Mouse (Mus musculus) liver, embryonic 11.5 days (tissue): ENCODE results near the gene Arhgap24. TPM values are rescaled to one million over a fixed set of nuclear protein-coding genes. Genes with fewer than 3 reads are reported as not detected.

Source experiments
- ATAC-seq: fragments of 200-750 bp; cut with Nextera tagmentation; replicated peaks from 2 replicates; pipeline ENCODE4 v1.8.0; 2017; ENCODE audit warnings: moderate number of reproducible peaks, mild to moderate bottlenecking, moderate TSS enrichment, moderate library complexity; ENCODE audit not compliant: low FRiP score
- DNase-seq: peaks from one replicate; pipeline ENCODE4 v3.0.0-alpha.2; 2017; ENCODE audit warnings: low spot score
- H3K27ac ChIP-seq: fragments of 300-500 bp; sonication (generic); 2 replicates; pipeline ENCODE4 v1.5.1; 2014; ENCODE audit warnings: mild to moderate bottlenecking, low read depth, low read length, control low read depth
- H3K27me3 ChIP-seq: fragments of 300-500 bp; sonication (generic); replicated peaks from 2 replicates; pipeline ENCODE4 v1.6.1; 2014; ENCODE audit warnings: low read length, mixed read lengths; ENCODE audit not compliant: control insufficient read depth, insufficient read depth
- H3K36me3 ChIP-seq: fragments of 300-500 bp; sonication (generic); 2 replicates; pipeline ENCODE4 v1.6.1; 2014; ENCODE audit warnings: mild to moderate bottlenecking, low read length, moderate library complexity, mixed read lengths; ENCODE audit not compliant: control insufficient read depth, insufficient read depth
- H3K4me1 ChIP-seq: fragments of 300-500 bp; sonication (generic); replicated peaks from 2 replicates; pipeline ENCODE4 v1.6.1; 2014; ENCODE audit warnings: low read length, mixed read lengths; ENCODE audit not compliant: control insufficient read depth, insufficient read depth
- H3K4me2 ChIP-seq: fragments of 300-500 bp; sonication (generic); 2 replicates; pipeline ENCODE4 v1.6.1; 2014; ENCODE audit warnings: mild to moderate bottlenecking, control low read depth, moderate library complexity
- H3K4me3 ChIP-seq: fragments of 300-500 bp; sonication (generic); 2 replicates; pipeline ENCODE4 v1.5.1; 2014; ENCODE audit warnings: low read depth, low read length, control low read depth
- H3K9ac ChIP-seq: fragments of 300-500 bp; sonication (generic); 2 replicates; pipeline ENCODE4 v1.6.1; 2014; ENCODE audit warnings: low read depth, low read length, control low read depth
- H3K9me3 ChIP-seq: fragments of 300-500 bp; sonication (generic); 2 replicates; pipeline ENCODE4 v1.6.1; 2016; ENCODE audit warnings: low read length, inconsistent platforms, mixed read lengths; ENCODE audit not compliant: control insufficient read depth
- WGBS: fragments of 180-500 bp; shearing (Covaris S2); extraction: QIAGEN DNeasy Blood & Tissue Kit; methylation state at CpG from one replicate; pipeline ENCODE4 v1.1.7; 2014; 5-methylcytosine and 5-hydroxymethylcytosine counted together
- polyA plus RNA-seq: library from polyadenylated mRNA; unstranded; fragments of >200 nt; fragmentation: Nextera tagmentation; extraction: Ambion mirVana; gene quantifications from 2 replicates; pipeline ENCODE4 v1.2.1, GENCODE M21; 2014

Arhgap24 gene
- polyA plus RNA-seq, 1 experiment from 2014 or later, result 5.3 TPM

- WGBS, result 55% methylated on average over 3 of the region's 3 CpGs
- DNase-seq, result no peak
Measured at GRCm38 (mm10) chr5:102550211-102550610, 69.0 kb downstream of the Arhgap24 start.

GRCm38 (mm10) chr5:102550870-102551637 lies 69.9 kb downstream of the Arhgap24 start:
- ATAC-seq (no peak), DNase-seq (no peak)
- H3K9ac ChIP-seq, result no peak overlapping the region
- no peaks in the 10 kb centered on the region for H3K27me3 ChIP-seq
- no peaks in the 10 kb centered on the region for H3K4me1 ChIP-seq
- H3K27ac ChIP-seq, result no peak overlapping the region
- 43% methylated on average over 11 of the region's 11 CpGs for WGBS
- no peak overlapping the region for H3K4me2 ChIP-seq
- no peaks in the 10 kb centered on the region for H3K36me3 ChIP-seq
- H3K9me3 ChIP-seq, result no peaks in the 10 kb centered on the region
- no peak overlapping the region for H3K4me3 ChIP-seq

More at GRCm38 (mm10) chr5:102550211-102550610, 69.0 kb downstream of the Arhgap24 start:
- no peak for ATAC-seq
- Histone ChIP-seq H3K4me2 (no peak overlapping the region), H3K4me3 (no peak overlapping the region), H3K27me3 (no peaks in the 10 kb centered on the region), H3K9ac (no peak overlapping the region), H3K9me3 (no peaks in the 10 kb centered on the region), H3K27ac (no peak overlapping the region), H3K4me1 (no peaks in the 10 kb centered on the region), H3K36me3 (no peaks in the 10 kb centered on the region)

GRCm38 (mm10) chr5:102552533-102552932 lies 71.3 kb downstream of the Arhgap24 start:
- ATAC-seq (no peak), DNase-seq (no peak)
- no peaks in the 10 kb centered on the region for H3K27me3 ChIP-seq
- no peaks in the 10 kb centered on the region for H3K36me3 ChIP-seq
- no peak overlapping the region for H3K27ac ChIP-seq
- no peaks in the 10 kb centered on the region for H3K9me3 ChIP-seq
- H3K4me1 ChIP-seq, result no peaks in the 10 kb centered on the region
- H3K9ac ChIP-seq, result no peak overlapping the region
- no peak overlapping the region for H3K4me2 ChIP-seq
- WGBS, result 38% methylated on average over 1 of the region's 1 CpGs
- H3K4me3 ChIP-seq, result no peak overlapping the region

- Histone ChIP-seq H3K4me3 (no peak overlapping the region), H3K27ac (no peak overlapping the region), H3K4me2 (no peak overlapping the region), H3K9me3 (no peaks in the 10 kb centered on the region), H3K4me1 (no peaks in the 10 kb centered on the region), H3K36me3 (no peaks in the 10 kb centered on the region), H3K27me3 (no peaks in the 10 kb centered on the region), H3K9ac (no peak overlapping the region)
- WGBS, result 86% methylated on average over 4 of the region's 4 CpGs
- ATAC-seq (no peak), DNase-seq (no peak)
Measured at GRCm38 (mm10) chr5:102555958-102556357, 74.8 kb downstream of the Arhgap24 start.

GRCm38 (mm10) chr5:102560270-102560669 lies 79.1 kb downstream of the Arhgap24 start:
- no peak overlapping the region for H3K9ac ChIP-seq
- 81% methylated on average over 6 of the region's 6 CpGs for WGBS
- no peak overlapping the region for H3K4me2 ChIP-seq
- no peak overlapping the region for H3K4me3 ChIP-seq
- DNase-seq (no peak), ATAC-seq (no peak)
- H3K27me3 ChIP-seq, result no peaks in the 10 kb centered on the region
- no peaks in the 10 kb centered on the region for H3K36me3 ChIP-seq
- no peak overlapping the region for H3K27ac ChIP-seq
- H3K4me1 ChIP-seq, result no peaks in the 10 kb centered on the region
- H3K9me3 ChIP-seq, result no peaks in the 10 kb centered on the region

GRCm38 (mm10) chr5:102563971-102564370 lies 82.8 kb downstream of the Arhgap24 start:
- no peak overlapping the region for H3K9ac ChIP-seq
- no peaks in the 10 kb centered on the region for H3K36me3 ChIP-seq
- no peak overlapping the region for H3K27ac ChIP-seq
- ATAC-seq (no peak), DNase-seq (no peak)
- H3K9me3 ChIP-seq, result no peaks in the 10 kb centered on the region
- H3K27me3 ChIP-seq, result no peaks in the 10 kb centered on the region
- no peak overlapping the region for H3K4me3 ChIP-seq
- no peaks in the 10 kb centered on the region for H3K4me1 ChIP-seq
- WGBS, result 75% methylated on average over 4 of the region's 4 CpGs
- H3K4me2 ChIP-seq, result no peak overlapping the region

- DNase-seq (no peak), ATAC-seq (no peak)
- Histone ChIP-seq H3K4me1 (no peaks in the 10 kb centered on the region), H3K36me3 (no peaks in the 10 kb centered on the region), H3K27ac (no peak overlapping the region), H3K9me3 (no peaks in the 10 kb centered on the region), H3K9ac (no peak overlapping the region), H3K4me3 (no peak overlapping the region), H3K4me2 (no peak overlapping the region), H3K27me3 (no peaks in the 10 kb centered on the region)
- WGBS, result 76% methylated on average over 5 of the region's 5 CpGs
Measured at GRCm38 (mm10) chr5:102568764-102569163, 87.6 kb downstream of the Arhgap24 start.

- DNase-seq (no peak), ATAC-seq (no peak)
- Histone ChIP-seq H3K27ac (no peak overlapping the region), H3K9ac (no peak overlapping the region), H3K27me3 (no peaks in the 10 kb centered on the region), H3K9me3 (no peaks in the 10 kb centered on the region), H3K4me1 (no peaks in the 10 kb centered on the region), H3K36me3 (no peaks in the 10 kb centered on the region), H3K4me3 (no peak overlapping the region), H3K4me2 (no peak overlapping the region)
- 87% methylated on average over 2 of the region's 2 CpGs for WGBS
Measured at GRCm38 (mm10) chr5:102571445-102571844, 90.3 kb downstream of the Arhgap24 start.

GRCm38 (mm10) chr5:102576750-102577149 lies 95.6 kb downstream of the Arhgap24 start:
- ATAC-seq (no peak), DNase-seq (no peak)
- H3K4me3 ChIP-seq, result no peak overlapping the region
- no peaks in the 10 kb centered on the region for H3K36me3 ChIP-seq
- WGBS, result 93% methylated on average over 3 of the region's 3 CpGs
- H3K9ac ChIP-seq, result no peak overlapping the region
- no peaks in the 10 kb centered on the region for H3K9me3 ChIP-seq
- no peaks in the 10 kb centered on the region for H3K4me1 ChIP-seq
- H3K4me2 ChIP-seq, result no peak overlapping the region
- no peak overlapping the region for H3K27ac ChIP-seq
- H3K27me3 ChIP-seq, result no peaks in the 10 kb centered on the region
